Mouse (Mus musculus): ENCODE measurements at regions not wholly inside any gene's neighbourhood (a gene's known extent, or its start where the extent isn't known, plus 50 kb on each side); places are given as distances from the start of the nearest gene placed in this dataset.

DNA sequence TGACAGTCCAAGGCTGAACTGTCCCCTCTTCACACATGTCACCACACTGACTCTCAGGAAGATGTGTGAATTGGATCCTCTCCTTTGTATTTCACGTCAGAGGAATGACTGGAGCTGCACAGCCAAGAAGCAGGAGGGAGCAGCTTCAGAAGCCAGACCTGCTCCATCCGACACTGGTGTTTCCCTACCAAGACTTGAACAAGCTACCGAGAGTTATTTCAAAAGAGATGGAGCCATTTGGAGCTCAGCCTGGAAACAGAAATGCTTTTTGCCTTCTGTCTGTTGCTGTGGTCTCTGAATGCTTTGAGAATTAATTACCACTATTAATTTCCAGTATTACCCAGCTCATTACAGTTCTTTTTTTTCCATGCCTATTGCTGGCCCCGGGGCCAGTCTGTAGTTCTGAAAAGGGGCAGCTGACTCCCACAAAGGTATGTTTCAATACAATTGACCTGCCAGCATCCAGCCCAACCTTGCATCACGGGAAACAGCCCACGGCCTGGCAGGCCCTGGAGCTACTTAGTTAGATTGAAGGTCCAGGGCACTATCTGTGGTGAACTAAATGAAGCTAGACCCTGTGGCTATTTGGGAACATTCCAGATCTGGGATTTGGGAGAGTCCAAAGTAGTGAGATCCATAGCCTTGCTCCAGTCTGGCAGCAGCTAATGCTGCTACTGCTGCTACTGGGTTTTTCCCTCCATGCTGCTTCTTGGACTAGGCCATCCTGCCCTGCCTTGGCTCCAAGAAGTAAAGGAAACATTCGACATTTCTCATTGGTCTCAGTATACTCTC, 73.1 kb upstream of the Rasgrf1 start:
- no peak overlapping the region for H3K27ac ChIP-seq (ENCODE audit: low read depth)
- no peaks in the 10 kb centered on the region for H3K4me1 ChIP-seq (replicated peaks; ENCODE audit: control insufficient read depth, insufficient read depth, low read length)
- H3K36me3 ChIP-seq (ENCODE audit: control insufficient read depth, insufficient read depth, low read length): no peaks in the 10 kb centered on the region
- no peak overlapping the region for H3K4me3 ChIP-seq (ENCODE audit: low read depth, low read length)
- DNase-seq (ENCODE audit: low spot score) (no peak), ATAC-seq (replicated peaks; ENCODE audit: low FRiP score, low TSS enrichment, low read depth) (no peak)
- WGBS: 80% methylated on average over 7 of the region's 7 CpGs
- no peak overlapping the region for H3K4me2 ChIP-seq (ENCODE audit: low read length)
- no peaks in the 10 kb centered on the region for H3K27me3 ChIP-seq (replicated peaks; ENCODE audit: control insufficient read depth, insufficient read depth, low read length)
- no peak overlapping the region for H3K9ac ChIP-seq (ENCODE audit: low read length)
- H3K9me3 ChIP-seq (ENCODE audit: control insufficient read depth, low read length): no peaks in the 10 kb centered on the region

DNA sequence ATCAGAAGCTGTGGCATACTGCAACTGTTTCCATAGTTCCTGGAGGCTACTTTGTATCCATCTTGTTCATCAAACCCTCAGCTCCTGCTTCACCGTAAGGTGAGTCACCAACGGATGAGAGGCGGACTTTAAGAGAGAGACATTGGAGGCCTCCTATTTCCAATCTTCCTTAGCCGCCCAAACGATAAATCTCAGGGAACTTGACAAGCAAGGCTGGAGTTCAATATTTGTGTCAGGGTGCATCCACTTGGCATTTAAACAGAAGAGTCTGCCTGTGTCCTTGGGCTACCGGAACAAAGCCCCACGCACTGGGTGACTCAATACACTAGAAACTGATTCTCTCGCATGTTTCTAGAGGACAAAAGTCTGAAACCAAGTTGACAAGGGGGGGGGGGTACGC, 76.1 kb upstream of the Rasgrf1 start:
- no peaks in the 10 kb centered on the region for H3K9me3 ChIP-seq (ENCODE audit: control insufficient read depth, low read length)
- no peaks in the 10 kb centered on the region for H3K4me1 ChIP-seq (replicated peaks; ENCODE audit: control insufficient read depth, insufficient read depth, low read length)
- no peak overlapping the region for H3K4me2 ChIP-seq (ENCODE audit: low read length)
- no peak overlapping the region for H3K27ac ChIP-seq (ENCODE audit: low read depth)
- no peaks in the 10 kb centered on the region for H3K36me3 ChIP-seq (ENCODE audit: control insufficient read depth, insufficient read depth, low read length)
- WGBS: 78% methylated on average over 9 of the region's 9 CpGs
- DNase-seq (ENCODE audit: low spot score) (no peak), ATAC-seq (replicated peaks; ENCODE audit: low FRiP score, low TSS enrichment, low read depth) (no peak)
- H3K4me3 ChIP-seq (ENCODE audit: low read depth, low read length): no peak overlapping the region
- no peak overlapping the region for H3K9ac ChIP-seq (ENCODE audit: low read length)
- H3K27me3 ChIP-seq (replicated peaks; ENCODE audit: control insufficient read depth, insufficient read depth, low read length): no peaks in the 10 kb centered on the region

DNA sequence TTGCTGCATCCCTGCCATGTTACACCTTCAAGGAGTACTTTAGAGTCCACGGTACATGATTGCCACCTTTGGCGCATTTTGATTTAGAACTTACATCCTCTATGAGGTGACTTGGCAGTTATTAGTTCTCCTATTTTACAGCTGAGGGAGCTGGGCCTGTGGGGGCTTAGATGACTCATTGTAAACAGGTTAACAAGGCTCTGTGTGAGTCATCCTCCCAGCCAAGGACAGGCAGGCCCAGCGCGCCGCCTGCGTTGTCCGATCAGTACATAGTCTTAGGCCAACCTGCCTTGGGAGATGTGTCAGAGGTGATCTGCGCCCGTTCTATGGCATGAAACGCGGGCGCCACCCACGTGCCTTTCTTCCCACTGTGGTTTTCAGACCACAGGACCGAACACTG, 77.9 kb upstream of the Rasgrf1 start:
- Histone ChIP-seq H3K9me3 (ENCODE audit: control insufficient read depth, low read length) (no peaks in the 10 kb centered on the region), H3K4me3 (ENCODE audit: low read depth, low read length) (no peak overlapping the region), H3K27me3 (replicated peaks; ENCODE audit: control insufficient read depth, insufficient read depth, low read length) (no peaks in the 10 kb centered on the region), H3K4me2 (ENCODE audit: low read length) (no peak overlapping the region), H3K9ac (ENCODE audit: low read length) (no peak overlapping the region), H3K36me3 (ENCODE audit: control insufficient read depth, insufficient read depth, low read length) (no peaks in the 10 kb centered on the region), H3K27ac (ENCODE audit: low read depth) (no peak overlapping the region), H3K4me1 (replicated peaks; ENCODE audit: control insufficient read depth, insufficient read depth, low read length) (no peaks in the 10 kb centered on the region)
- WGBS: 87% methylated on average over 14 of the region's 14 CpGs
- ATAC-seq (replicated peaks; ENCODE audit: low FRiP score, low TSS enrichment, low read depth) (peak; percentile 61; the same call in 1 of the 2 replicates), DNase-seq (ENCODE audit: low spot score) (no peak)

DNA sequence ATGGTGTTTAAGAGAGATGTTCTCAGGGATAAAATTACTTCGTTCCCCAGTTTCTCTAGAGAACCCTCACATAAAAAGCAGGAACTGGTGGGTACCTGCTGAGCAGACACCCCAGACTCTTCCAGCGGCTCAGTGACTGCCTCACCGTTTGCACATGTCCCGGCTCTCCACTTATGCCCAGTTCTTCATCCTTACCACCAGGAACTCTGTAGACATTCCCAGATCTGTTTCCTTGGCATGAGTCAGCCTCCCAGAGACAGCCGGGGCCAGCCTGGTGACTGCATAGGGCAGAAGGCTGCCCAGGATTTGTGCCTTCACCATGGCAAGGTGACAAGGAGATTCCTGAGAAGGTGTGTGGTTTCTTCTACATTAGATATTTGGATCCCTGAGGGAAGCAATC, 81.6 kb upstream of the Rasgrf1 start:
- H3K9ac ChIP-seq (ENCODE audit: low read length): no peak overlapping the region
- no peaks in the 10 kb centered on the region for H3K4me1 ChIP-seq (replicated peaks; ENCODE audit: control insufficient read depth, insufficient read depth, low read length)
- DNase-seq (ENCODE audit: low spot score) (no peak), ATAC-seq (replicated peaks; ENCODE audit: low FRiP score, low TSS enrichment, low read depth) (no peak)
- H3K27ac ChIP-seq (ENCODE audit: low read depth): no peak overlapping the region
- H3K4me3 ChIP-seq (ENCODE audit: low read depth, low read length): no peak overlapping the region
- H3K4me2 ChIP-seq (ENCODE audit: low read length): no peak overlapping the region
- 85% methylated on average over 5 of the region's 5 CpGs for WGBS
- no peaks in the 10 kb centered on the region for H3K36me3 ChIP-seq (ENCODE audit: control insufficient read depth, insufficient read depth, low read length)
- no peaks in the 10 kb centered on the region for H3K27me3 ChIP-seq (replicated peaks; ENCODE audit: control insufficient read depth, insufficient read depth, low read length)
- no peaks in the 10 kb centered on the region for H3K9me3 ChIP-seq (ENCODE audit: control insufficient read depth, low read length)

DNA sequence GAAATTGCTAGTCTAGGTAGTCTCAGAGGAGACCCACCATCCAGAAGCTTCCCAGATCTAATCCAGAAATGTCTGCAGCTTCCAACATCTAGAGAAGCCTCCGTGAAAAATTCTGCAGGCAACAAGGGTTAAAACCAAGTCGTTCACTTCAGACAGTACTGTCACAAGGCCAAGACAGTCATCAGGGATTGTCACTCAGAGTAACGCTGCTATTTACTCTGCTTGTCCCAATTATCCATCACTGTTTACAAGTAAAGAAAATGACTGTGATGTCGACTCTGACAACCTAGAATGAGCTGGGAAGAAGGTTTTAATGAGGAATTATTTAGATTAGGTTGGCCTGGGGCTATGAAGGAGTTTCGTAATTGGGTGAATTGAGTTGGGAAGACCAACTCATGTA, 82.1 kb upstream of the Rasgrf1 start:
- peak overlapping the region; percentile 40 for H3K4me2 ChIP-seq (ENCODE audit: low read length)
- no peaks in the 10 kb centered on the region for H3K36me3 ChIP-seq (ENCODE audit: control insufficient read depth, insufficient read depth, low read length)
- DNase-seq (ENCODE audit: low spot score) (no peak), ATAC-seq (replicated peaks; ENCODE audit: low FRiP score, low TSS enrichment, low read depth) (no peak)
- H3K4me1 ChIP-seq (replicated peaks; ENCODE audit: control insufficient read depth, insufficient read depth, low read length): no peaks in the 10 kb centered on the region
- no peak overlapping the region for H3K9ac ChIP-seq (ENCODE audit: low read length)
- H3K9me3 ChIP-seq (ENCODE audit: control insufficient read depth, low read length): no peaks in the 10 kb centered on the region
- WGBS: 55% methylated on average over 5 of the region's 5 CpGs
- H3K4me3 ChIP-seq (ENCODE audit: low read depth, low read length): no peak overlapping the region
- no peak overlapping the region for H3K27ac ChIP-seq (ENCODE audit: low read depth)
- no peaks in the 10 kb centered on the region for H3K27me3 ChIP-seq (replicated peaks; ENCODE audit: control insufficient read depth, insufficient read depth, low read length)

DNA sequence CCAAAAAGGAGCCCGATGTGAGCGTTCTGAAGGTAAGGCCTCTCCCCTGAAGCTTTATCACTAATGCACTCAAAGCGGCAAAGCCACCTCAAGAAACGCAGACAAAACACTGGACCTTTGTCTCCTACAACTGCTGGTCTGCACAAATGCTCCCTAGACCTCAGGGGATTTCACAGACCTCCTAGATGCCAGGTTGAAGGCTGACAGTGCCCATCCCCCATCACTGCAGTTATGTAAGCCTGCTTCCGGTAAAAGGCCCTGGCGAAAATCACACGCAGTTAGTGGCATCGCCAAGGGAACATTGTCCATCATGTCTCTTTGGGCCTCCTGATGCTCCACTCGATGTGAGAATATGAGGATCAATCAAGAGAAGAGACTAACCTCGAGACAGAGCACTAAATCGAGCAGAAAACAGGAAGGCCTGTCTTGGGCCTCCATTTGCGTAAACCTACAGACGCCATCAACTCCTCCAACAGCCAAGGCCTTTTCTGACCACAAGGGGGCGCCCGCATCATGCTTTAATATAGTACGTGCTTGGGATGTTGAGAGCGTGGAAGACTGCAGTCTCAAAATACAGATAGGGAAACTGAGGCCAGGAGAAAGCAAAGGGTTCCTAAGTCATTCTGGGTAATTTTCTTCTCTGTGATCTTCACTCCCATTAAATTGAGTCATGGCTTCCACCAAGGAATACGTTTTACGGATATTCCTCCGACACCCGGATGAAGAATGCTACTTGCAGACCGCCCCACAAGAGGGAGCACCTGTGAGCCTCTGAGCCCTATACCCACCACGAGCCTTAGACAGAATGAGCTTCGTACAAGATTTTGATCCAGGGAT, 82.8 kb upstream of the Rasgrf1 start:
- Histone ChIP-seq H3K9me3 (ENCODE audit: control insufficient read depth, low read length) (no peaks in the 10 kb centered on the region), H3K27ac (ENCODE audit: low read depth) (no peak overlapping the region), H3K9ac (ENCODE audit: low read length) (no peak overlapping the region), H3K4me3 (ENCODE audit: low read depth, low read length) (no peak overlapping the region; the same call in 1 of the 2 replicates), H3K4me1 (replicated peaks; ENCODE audit: control insufficient read depth, insufficient read depth, low read length) (no peaks in the 10 kb centered on the region), H3K36me3 (ENCODE audit: control insufficient read depth, insufficient read depth, low read length) (no peaks in the 10 kb centered on the region), H3K4me2 (ENCODE audit: low read length) (peak overlapping the region; percentile 40), H3K27me3 (replicated peaks; ENCODE audit: control insufficient read depth, insufficient read depth, low read length) (no peaks in the 10 kb centered on the region)
- WGBS: 35% methylated on average over 24 of the region's 24 CpGs
- ATAC-seq (replicated peaks; ENCODE audit: low FRiP score, low TSS enrichment, low read depth): peak; percentile 85
- peak; percentile 94 for DNase-seq (ENCODE audit: low spot score)

DNA sequence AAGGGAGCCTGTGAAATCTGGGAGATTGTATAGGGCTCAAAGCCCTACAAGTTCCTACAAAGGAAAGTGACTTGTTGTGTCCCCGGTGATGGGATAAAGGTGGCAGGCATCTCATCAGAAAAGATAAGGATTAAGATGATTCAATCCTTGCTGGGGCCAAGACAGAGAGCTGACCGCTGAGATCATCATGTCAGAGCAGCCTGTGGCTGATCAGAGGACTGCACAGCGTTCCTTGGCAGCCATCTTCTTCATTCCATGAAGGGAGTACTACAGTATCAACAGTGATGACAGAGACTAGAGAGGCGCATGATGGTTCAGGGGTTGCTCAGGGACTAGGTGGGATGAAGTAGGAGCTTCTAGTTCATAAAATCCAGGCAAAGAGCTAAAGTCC, 83.6 kb upstream of the Ankrd34c start:
- Histone ChIP-seq H3K27ac (ENCODE audit: low read depth) (no peak overlapping the region), H3K9me3 (ENCODE audit: control insufficient read depth, low read length) (no peaks in the 10 kb centered on the region), H3K36me3 (ENCODE audit: control insufficient read depth, insufficient read depth, low read length) (no peaks in the 10 kb centered on the region), H3K4me1 (replicated peaks; ENCODE audit: control insufficient read depth, insufficient read depth, low read length) (no peaks in the 10 kb centered on the region), H3K4me3 (ENCODE audit: low read depth, low read length) (no peak overlapping the region), H3K27me3 (replicated peaks; ENCODE audit: control insufficient read depth, insufficient read depth, low read length) (no peaks in the 10 kb centered on the region), H3K9ac (ENCODE audit: low read length) (no peak overlapping the region), H3K4me2 (ENCODE audit: low read length) (no peak overlapping the region)
- WGBS: 89% methylated on average over 4 of the region's 4 CpGs
- no peak for ATAC-seq (replicated peaks; ENCODE audit: low FRiP score, low TSS enrichment, low read depth)
- DNase-seq (ENCODE audit: low spot score): no peak

DNA sequence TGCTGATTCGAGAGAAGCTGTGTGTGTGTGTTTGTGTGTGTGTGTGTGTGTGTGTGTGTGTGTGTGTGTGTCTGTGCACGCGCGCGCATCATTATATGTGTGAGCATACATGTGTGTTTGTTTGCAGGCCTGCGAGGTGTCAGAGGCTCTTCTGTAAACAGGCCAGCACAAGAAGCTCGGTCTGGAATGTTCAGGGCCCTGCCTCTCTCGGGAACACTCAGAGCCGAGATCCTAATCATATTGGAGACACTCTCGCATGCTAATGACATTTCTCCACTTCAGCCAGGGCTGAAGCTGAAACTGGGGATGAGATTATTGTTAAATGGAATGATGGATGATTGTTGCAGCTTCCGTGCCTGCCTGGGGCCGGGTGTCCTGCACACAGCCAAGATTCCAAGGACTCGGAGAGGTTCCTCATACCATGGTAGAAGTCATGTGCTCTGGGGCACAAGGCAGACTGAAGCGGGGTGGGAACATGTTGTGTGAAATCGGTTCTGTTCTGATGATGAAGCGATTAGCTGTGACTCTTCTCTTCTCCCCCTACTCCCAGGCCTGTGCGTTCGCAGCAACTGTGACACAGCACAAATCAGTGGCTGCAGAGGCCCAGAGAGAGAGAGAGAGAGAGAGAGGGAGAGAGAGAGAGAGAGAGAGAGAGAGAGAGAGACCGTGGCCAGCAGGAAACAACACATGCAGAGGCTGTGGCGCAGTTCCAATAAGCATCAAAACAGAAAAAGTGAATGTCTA, 83.0 kb upstream of the Ankrd34c start:
- 49% methylated on average over 20 of the region's 20 CpGs for WGBS
- ATAC-seq (replicated peaks; ENCODE audit: low FRiP score, low TSS enrichment, low read depth): no peak; the same call in 1 of the 2 replicates
- no peaks in the 10 kb centered on the region for H3K4me1 ChIP-seq (replicated peaks; ENCODE audit: control insufficient read depth, insufficient read depth, low read length)

More for the DNA sequence above, 83.0 kb upstream of the Ankrd34c start:
- Histone ChIP-seq H3K9ac (ENCODE audit: low read length) (no peak overlapping the region), H3K36me3 (ENCODE audit: control insufficient read depth, insufficient read depth, low read length) (no peaks in the 10 kb centered on the region), H3K4me3 (ENCODE audit: low read depth, low read length) (no peak overlapping the region), H3K27me3 (replicated peaks; ENCODE audit: control insufficient read depth, insufficient read depth, low read length) (no peaks in the 10 kb centered on the region), H3K27ac (ENCODE audit: low read depth) (peak overlapping the region; percentile 33; the same call in 1 of the 2 replicates), H3K4me2 (ENCODE audit: low read length) (no peak overlapping the region), H3K9me3 (ENCODE audit: control insufficient read depth, low read length) (no peaks in the 10 kb centered on the region)
- no peak for DNase-seq (ENCODE audit: low spot score)

Data from intestine, embryonic 14.5 days (tissue).